Mouse (Mus musculus) kidney, adult 2 months (tissue): ENCODE data around the gene Cfap44.

ENCODE experiments used
- CTCF ChIP-seq: fragments of 200-500 bp; conservative IDR thresholded peaks from 2 replicates; pipeline ENCODE4 v1.5.1; 2011; ENCODE audit warnings: low read depth, mild to moderate bottlenecking, control low read depth, low read length, moderate library complexity, mixed read lengths; ENCODE audit not compliant: insufficient read depth, insufficient read length
- POLR2A ChIP-seq: fragments of 200-500 bp; IDR thresholded peaks from one replicate; pipeline ENCODE4 v1.6.1; 2011; ENCODE audit warnings: low read depth, low read length, control low read depth

- TF ChIP-seq CTCF (no peak), POLR2A (no peak)
Observed at GRCm38 (mm10) chr16:44492151-44492550, 97.6 kb downstream of the Cfap44 start.
